Mouse (Mus musculus) layer of hippocampus, adult 18-20 months (tissue): Measurements from ENCODE around the gene Trim5. TPM values are rescaled to one million over a fixed set of nuclear protein-coding genes. Genes with fewer than 3 reads are reported as not detected.

Experiments
- total RNA-seq, 2 experiments: library from RNA; stranded (reverse); gene quantifications; 2 replicates each; pipeline ENCODE4 v1.2.3; 2021

The Trim5 gene
- total RNA-seq, 2 experiments from 2014 or later: 0.42 to 0.63 TPM

Other genes with a start within 250 kb of the Trim5 start
- not detected for gene Olfr642, start 235.4 kb downstream of the Trim5 start, total RNA-seq
- not detected for gene 4930516K23Rik, start 226.6 kb downstream of the Trim5 start, total RNA-seq
- gene Olfr644, start 216.2 kb downstream of the Trim5 start, total RNA-seq: not detected
- not detected for gene Olfr645, start 202.6 kb downstream of the Trim5 start, total RNA-seq
- gene Olfr646, start 183.2 kb downstream of the Trim5 start, total RNA-seq: not detected
- not detected for gene Ubqln5, start 158.3 kb downstream of the Trim5 start, total RNA-seq
- not detected for gene Olfr643, start 150.7 kb downstream of the Trim5 start, total RNA-seq
- gene Ubqln3, start 144.8 kb downstream of the Trim5 start, total RNA-seq: not detected
- not detected for gene Ubqlnl, start 137.5 kb downstream of the Trim5 start, total RNA-seq
- gene Olfm5, start 123.3 kb downstream of the Trim5 start, total RNA-seq: not detected
- under 1 TPM; 0.10 to 0.25 TPM for gene Olfr648, start 104.7 kb downstream of the Trim5 start, total RNA-seq
- not detected for gene Olfr649, start 92.1 kb downstream of the Trim5 start, total RNA-seq
- under 1 TPM in 1 of 2 experiments, not detected in 1; 0.22 TPM for gene Trim6, start 69.3 kb downstream of the Trim5 start, total RNA-seq
- gene Trim34a, start 43.6 kb downstream of the Trim5 start, total RNA-seq: 1 to 10 TPM; 1.6 to 1.7 TPM
- gene Trim12a, start 27.4 kb upstream of the Trim5 start, total RNA-seq: 1 to 10 TPM; 2.8 to 3.2 TPM
- gene Trim34b, start 41.4 kb upstream of the Trim5 start, total RNA-seq: under 1 TPM in 1 of 2 experiments, not detected in 1; 0.27 TPM
- gene Trim12c, start 65.3 kb upstream of the Trim5 start, total RNA-seq: 1 to 10 TPM; 1.4 to 1.6 TPM
- not detected for gene Trim30b, start 81.8 kb upstream of the Trim5 start, total RNA-seq
- gene Trim30c, start 112.7 kb upstream of the Trim5 start, total RNA-seq: not detected
- under 1 TPM; 0.84 to 0.92 TPM for gene Trim30a, start 177.1 kb upstream of the Trim5 start, total RNA-seq
- under 1 TPM; 0.81 to 0.97 TPM for gene Trim30d, start 219.8 kb upstream of the Trim5 start, total RNA-seq